Mouse (Mus musculus): ENCODE results near the gene Nelfb. TPM values are rescaled to one million over a fixed set of nuclear protein-coding genes. Genes with fewer than 3 reads are reported as not detected.

The Nelfb gene
- polyA plus RNA-seq, 1 experiment from 2014 or later: 131 TPM

DNA sequence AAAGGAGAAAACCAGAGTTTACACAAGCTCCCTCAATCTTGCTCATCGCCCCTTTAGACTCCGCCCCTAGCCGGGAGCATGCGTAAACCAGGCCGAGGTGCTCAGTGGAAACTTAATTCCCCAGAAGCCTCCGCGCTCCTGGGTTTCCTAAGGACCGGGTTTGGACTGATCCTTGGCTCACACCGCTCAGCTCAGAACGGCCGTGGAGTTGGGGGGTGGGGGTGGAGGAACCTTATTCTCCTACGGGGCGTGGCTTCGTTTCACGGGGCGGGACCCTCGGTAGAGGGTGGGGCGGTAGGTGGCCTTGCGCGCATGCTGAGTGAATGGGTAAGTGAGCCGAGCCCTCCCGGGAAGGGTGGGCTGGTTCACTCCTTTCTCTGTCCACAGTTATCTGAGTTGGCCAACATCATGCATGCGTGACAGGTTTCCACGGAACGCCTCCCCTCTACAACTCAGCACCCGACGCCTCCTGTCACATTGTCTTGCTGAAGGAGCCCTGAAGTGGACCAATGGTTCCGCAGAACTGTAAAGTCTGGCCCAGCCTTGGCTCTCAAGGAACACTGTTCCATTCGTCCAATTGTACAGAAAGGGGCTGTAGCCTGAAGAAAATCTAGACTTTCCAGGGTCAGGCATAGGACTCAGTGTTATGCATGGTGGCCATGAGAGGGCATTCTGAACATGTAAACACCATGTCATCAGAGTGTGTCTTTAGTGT, 29.6 kb upstream of the Nelfb start:
- Histone ChIP-seq H3K36me3 (peaks cover 19% of the 10 kb centered on the region), H3K4me3 (peak overlapping the region; percentile 67), H3K9me3 (replicated peaks) (no peaks in the 10 kb centered on the region), H3K27me3 (ENCODE audit: low read depth, poor library complexity, severe bottlenecking) (peaks cover 38% of the 10 kb centered on the region), H3K4me1 (peaks cover 33% of the 10 kb centered on the region), H3K27ac (replicated peaks) (peak overlapping the region; percentile 78)
- peak; percentile 77 for DNase-seq (ENCODE audit: low spot score)
- 1% methylated on average over 29 of the region's 29 CpGs for WGBS

DNA sequence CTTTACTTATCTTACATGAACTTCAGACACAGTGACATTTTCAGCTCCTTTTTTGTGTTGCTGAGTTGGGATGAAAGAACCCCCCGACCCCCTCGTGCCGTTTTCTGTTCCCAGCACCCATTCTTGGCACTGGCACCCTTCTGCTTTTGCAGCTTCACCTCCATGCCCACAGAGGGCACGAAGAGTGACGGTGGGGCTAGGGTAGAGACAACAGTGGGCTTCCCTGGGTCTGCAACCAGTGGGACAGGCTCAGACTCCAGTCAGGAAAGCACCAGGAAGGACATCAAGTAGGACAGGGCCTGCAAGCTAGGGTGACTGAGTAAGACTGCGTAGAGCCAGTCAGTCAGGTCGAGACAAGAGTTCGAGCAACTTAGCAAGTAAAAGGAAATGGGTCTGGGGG, 29.0 kb upstream of the Nelfb start:
- Histone ChIP-seq H3K9me3 (replicated peaks) (no peaks in the 10 kb centered on the region), H3K36me3 (peaks cover 14% of the 10 kb centered on the region), H3K27me3 (ENCODE audit: low read depth, poor library complexity, severe bottlenecking) (peaks cover 38% of the 10 kb centered on the region), H3K4me1 (peaks cover 33% of the 10 kb centered on the region), H3K27ac (replicated peaks) (peak overlapping the region; percentile 78), H3K4me3 (peak overlapping the region; percentile 67)
- no peak for DNase-seq (ENCODE audit: low spot score)
- 51% methylated on average over 8 of the region's 8 CpGs for WGBS

DNA sequence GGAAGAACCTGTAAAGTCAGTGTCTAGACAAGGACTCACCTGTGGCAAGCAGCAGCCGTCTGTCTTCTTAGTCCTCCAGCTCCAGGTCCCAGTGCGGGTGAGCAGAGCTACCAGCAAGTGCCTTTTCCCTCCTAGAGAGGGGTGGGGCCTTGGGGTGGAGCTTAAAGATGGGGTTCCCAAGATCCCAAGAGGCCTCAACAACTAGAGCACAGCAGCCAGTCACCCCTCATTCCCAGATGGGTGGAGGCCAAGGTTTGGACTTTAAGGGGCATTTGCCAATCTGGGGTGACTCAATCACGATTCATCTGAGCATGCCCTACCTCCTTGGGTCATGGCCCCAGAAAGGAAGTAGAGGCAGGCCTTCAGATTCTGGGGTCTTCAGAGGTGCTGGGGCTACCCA, 28.5 kb upstream of the Nelfb start:
- Histone ChIP-seq H3K4me1 (peaks cover 33% of the 10 kb centered on the region), H3K27ac (replicated peaks) (no peak overlapping the region), H3K9me3 (replicated peaks) (no peaks in the 10 kb centered on the region), H3K4me3 (no peak overlapping the region; the same call in 1 of the 2 replicates), H3K36me3 (peaks cover 8% of the 10 kb centered on the region; the same call in 1 of the 2 replicates), H3K27me3 (ENCODE audit: low read depth, poor library complexity, severe bottlenecking) (peaks cover 38% of the 10 kb centered on the region)
- 90% methylated on average over 3 of the region's 3 CpGs for WGBS
- DNase-seq (ENCODE audit: low spot score): no peak

DNA sequence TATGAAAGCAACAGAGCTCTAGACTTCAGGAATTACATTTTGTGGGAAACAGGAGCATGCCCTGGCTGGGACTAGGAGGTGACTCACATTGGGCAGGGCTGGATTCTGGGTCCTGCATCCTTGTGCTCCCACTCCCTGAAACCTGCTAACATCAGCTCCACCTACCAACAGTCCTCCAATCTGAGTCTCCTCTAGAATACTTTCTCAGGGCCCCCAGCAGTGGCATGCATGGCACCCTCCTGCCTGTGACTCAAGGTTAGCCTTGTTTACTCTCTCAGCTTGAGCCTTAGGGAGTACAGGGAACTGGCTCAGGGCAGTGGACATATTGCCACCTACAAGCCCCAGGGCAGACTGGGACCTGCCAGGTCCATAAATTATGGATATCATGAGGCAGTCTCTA, 26.8 kb upstream of the Nelfb start:
- Histone ChIP-seq H3K27ac (replicated peaks) (no peak overlapping the region), H3K9me3 (replicated peaks) (no peaks in the 10 kb centered on the region), H3K4me3 (no peak overlapping the region), H3K36me3 (no peaks in the 10 kb centered on the region), H3K4me1 (peaks cover 30% of the 10 kb centered on the region), H3K27me3 (ENCODE audit: low read depth, poor library complexity, severe bottlenecking) (peaks cover 25% of the 10 kb centered on the region)
- no peak for DNase-seq (ENCODE audit: low spot score)

DNA sequence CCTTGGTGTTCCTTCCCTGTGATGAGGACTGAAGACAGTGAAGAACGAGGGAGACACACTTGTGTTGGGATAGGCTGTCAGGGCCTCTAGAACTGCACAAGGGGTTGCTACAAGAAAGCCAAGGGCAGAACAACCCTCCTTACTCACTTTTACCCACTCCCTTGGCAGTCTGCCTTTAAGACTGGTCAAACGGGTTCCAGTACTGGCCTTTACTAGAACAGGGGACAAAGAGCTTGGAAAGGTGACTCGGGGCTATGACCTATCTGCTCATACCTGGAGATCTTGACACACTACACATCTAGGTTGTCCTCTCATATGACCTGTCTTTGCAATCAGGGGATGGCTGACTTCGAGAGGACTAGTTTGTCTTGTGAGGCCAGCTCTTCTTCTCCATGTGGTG, 26.2 kb upstream of the Nelfb start:
- WGBS: 83% methylated on average over 4 of the region's 4 CpGs
- no peaks in the 10 kb centered on the region for H3K36me3 ChIP-seq
- peaks cover 24% of the 10 kb centered on the region for H3K4me1 ChIP-seq
- H3K27ac ChIP-seq (replicated peaks): no peak overlapping the region
- H3K4me3 ChIP-seq: no peak overlapping the region
- peaks cover 19% of the 10 kb centered on the region for H3K27me3 ChIP-seq (ENCODE audit: low read depth, poor library complexity, severe bottlenecking)
- DNase-seq (ENCODE audit: low spot score): no peak
- H3K9me3 ChIP-seq (replicated peaks): no peaks in the 10 kb centered on the region

DNA sequence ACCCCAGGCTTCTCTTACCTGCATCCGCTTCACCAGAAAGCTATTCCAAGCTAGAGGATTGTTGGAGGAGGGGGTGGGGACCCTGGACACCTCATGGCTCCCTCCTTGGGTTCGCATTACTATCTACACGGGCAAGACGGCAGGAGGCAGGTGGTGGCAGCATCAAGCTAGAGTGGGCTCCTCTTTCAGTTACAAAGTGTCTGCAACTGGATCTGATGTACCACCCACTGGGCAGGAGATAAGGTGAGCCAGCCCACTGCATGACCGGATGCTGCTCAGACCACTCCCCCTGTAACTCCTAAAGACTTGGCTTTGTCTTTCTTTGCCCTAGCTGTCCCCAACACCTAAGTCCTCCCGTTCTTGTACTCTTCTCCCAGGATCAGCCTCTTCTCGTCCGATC, 25.3 kb upstream of the Nelfb start, which contains the start of gene Rnf224:
Gene Rnf224, minus strand, starts transcription at position 174 of the 400 bp plus-strand sequence.
- Histone ChIP-seq H3K36me3 (no peaks in the 10 kb centered on the region), H3K4me1 (peaks cover 15% of the 10 kb centered on the region), H3K4me3 (no peak within 1 kb of the TSS), H3K27ac (replicated peaks) (no peak within 1 kb of the TSS), H3K27me3 (ENCODE audit: low read depth, poor library complexity, severe bottlenecking) (peaks cover 12% of the 10 kb centered on the region), H3K9me3 (replicated peaks) (no peaks in the 10 kb centered on the region)
- no peak for DNase-seq (ENCODE audit: low spot score)
- WGBS: 43% methylated on average over 8 of the region's 8 CpGs

DNA sequence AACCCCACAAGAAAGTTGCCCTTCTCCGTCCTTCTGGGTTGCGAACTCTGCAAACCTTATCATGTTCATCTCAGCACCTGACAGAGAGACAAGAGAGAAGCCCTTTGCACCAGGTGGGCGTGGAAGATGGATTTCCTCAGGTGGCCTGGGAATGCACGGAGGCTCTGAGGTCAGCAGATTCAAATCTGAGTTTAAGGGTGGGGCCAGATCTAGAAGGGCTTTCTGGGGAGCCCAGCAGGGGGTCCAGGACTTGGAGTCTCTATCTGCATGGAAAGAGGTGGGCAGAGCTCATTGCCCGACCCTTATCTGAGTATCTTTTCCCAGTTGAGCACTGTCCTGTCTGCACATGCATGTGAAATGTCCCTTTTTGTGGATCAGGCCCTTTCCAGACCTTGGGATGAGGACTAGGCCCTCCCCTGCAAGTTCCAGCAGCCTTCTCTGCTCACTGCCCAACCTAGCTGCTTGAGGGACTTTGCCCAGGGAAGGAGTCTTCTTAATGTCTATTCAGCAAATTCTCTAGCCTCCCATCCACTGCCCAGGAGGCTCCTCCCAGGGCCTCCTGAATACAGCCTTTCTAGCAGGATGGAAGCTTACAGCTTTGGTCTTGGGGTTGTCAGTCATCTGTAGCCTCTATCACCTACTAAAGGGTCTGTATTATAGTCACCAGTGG, 23.4 kb upstream of the Nelfb start:
- no peak for DNase-seq (ENCODE audit: low spot score)
- H3K4me3 ChIP-seq: no peak overlapping the region
- H3K36me3 ChIP-seq: no peaks in the 10 kb centered on the region
- H3K9me3 ChIP-seq (replicated peaks): no peaks in the 10 kb centered on the region
- H3K4me1 ChIP-seq: no peaks in the 10 kb centered on the region
- WGBS: 80% methylated on average over 5 of the region's 5 CpGs
- no peak overlapping the region for H3K27ac ChIP-seq (replicated peaks)
- H3K27me3 ChIP-seq (ENCODE audit: low read depth, poor library complexity, severe bottlenecking): peaks cover 16% of the 10 kb centered on the region; the same call in 1 of the 2 replicates

DNA sequence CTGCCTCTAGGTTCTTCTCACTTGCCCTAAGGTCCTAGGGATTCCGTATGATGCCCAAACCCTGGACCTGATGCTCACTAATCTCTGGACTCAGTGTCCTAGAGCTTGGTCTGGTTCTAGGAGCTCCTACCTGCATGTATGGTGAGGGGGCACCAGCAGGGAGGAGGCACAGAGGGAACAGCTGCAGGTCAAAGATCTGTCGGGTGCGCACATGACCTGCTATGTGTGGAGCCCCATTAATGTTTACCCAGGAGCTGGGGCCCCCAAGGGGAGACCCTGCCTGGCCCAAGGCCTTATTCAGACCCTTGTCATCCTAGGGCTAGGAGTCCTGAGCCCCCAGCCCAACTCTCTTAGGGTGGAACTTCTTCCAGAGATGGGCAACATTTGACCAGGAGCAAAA, 22.8 kb upstream of the Nelfb start, which contains the start of gene Slc34a3:
Gene Slc34a3, minus strand, starts transcription at position 315 of the 400 bp plus-strand sequence.
- no peaks in the 10 kb centered on the region for H3K9me3 ChIP-seq (replicated peaks)
- no peak for DNase-seq (ENCODE audit: low spot score)
- peaks cover 16% of the 10 kb centered on the region; the same call in 1 of the 2 replicates for H3K27me3 ChIP-seq (ENCODE audit: low read depth, poor library complexity, severe bottlenecking)
- H3K4me3 ChIP-seq: no peak within 1 kb of the TSS
- 87% methylated on average over 3 of the region's 3 CpGs for WGBS
- H3K4me1 ChIP-seq: 0 out of 2 replicates have a peak, but pooled peaks cover 2% of the 10 kb centered on the region
- H3K27ac ChIP-seq (replicated peaks): no peak within 1 kb of the TSS
- no peaks in the 10 kb centered on the region for H3K36me3 ChIP-seq

DNA sequence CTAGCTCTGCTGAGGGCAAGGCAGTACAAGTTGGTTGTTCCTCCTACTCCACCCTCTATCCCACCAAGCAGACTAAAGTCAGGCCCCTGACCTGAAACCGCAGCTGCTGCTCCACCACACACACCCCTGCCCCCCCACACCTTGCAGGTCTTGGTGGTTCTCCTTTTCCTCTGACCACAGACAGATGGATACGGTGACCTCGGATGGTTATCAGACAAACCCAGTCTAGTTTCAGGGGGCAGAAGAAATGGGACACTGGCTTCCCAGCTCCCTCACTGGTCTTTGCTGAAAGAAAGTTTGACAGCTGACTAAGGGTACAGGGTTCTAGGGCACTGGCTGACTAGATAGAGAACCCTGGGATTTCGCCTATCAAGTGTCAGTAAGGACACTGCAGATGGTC, 22.1 kb upstream of the Nelfb start:
- Histone ChIP-seq H3K4me1 (peaks cover 7% of the 10 kb centered on the region), H3K36me3 (no peaks in the 10 kb centered on the region), H3K9me3 (replicated peaks) (no peaks in the 10 kb centered on the region), H3K27me3 (ENCODE audit: low read depth, poor library complexity, severe bottlenecking) (0 out of 2 replicates have a peak, but pooled peaks cover 16% of the 10 kb centered on the region), H3K4me3 (no peak overlapping the region), H3K27ac (replicated peaks) (no peak overlapping the region)
- WGBS: 86% methylated on average over 4 of the region's 4 CpGs
- DNase-seq (ENCODE audit: low spot score): no peak

DNA sequence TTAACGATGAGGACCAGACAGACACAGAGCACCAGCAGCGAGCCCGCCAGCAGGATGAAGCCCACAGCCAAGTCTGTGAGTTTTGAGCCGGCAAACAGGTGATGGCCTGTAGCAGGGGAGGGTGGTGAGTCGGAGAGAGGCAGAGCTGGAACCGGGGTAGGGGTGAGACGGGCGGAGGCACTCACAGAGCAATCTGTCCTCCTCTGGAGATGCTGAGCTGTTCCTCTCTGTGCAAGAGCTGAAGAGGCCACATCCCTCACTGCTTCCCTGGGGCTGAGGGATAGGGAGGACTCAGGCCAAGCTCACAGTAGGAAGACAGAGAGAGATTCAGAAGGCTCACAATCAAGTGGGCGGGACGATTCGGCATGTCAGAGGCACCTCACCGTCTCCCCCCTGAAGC, 19.7 kb upstream of the Nelfb start:
- 50% methylated on average over 12 of the region's 12 CpGs for WGBS
- no peaks in the 10 kb centered on the region for H3K9me3 ChIP-seq (replicated peaks)
- 0 out of 2 replicates have a peak overlapping the region, but pooled peaks have one; percentile 15 for H3K27ac ChIP-seq (replicated peaks)
- no peak overlapping the region for H3K4me3 ChIP-seq
- no peaks in the 10 kb centered on the region for H3K36me3 ChIP-seq
- H3K27me3 ChIP-seq (ENCODE audit: low read depth, poor library complexity, severe bottlenecking): 0 out of 2 replicates have a peak, but pooled peaks cover 16% of the 10 kb centered on the region
- DNase-seq (ENCODE audit: low spot score): no peak
- peaks cover 11% of the 10 kb centered on the region for H3K4me1 ChIP-seq

DNA sequence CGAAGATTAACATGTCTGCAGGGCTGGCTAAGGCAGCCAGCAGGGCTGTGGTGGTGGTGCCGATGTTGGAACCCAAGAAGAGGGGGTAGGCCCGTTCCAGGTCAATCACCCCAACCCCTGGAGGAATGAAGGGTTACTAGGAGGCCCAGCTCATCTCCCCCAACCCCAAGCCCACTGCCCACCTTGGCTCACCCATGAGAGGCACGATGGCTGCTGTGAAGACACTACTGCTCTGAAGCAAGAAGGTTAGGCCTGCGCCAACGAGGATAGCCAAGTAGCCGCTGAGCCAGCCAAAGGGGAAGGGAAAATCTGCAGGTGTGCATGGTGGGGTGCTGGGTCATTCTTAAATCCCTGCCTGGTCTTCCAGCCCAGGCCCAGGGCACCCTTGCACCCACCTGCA, 19.3 kb upstream of the Nelfb start:
- H3K27ac ChIP-seq (replicated peaks): 0 out of 2 replicates have a peak overlapping the region, but pooled peaks have one; percentile 15
- H3K36me3 ChIP-seq: no peaks in the 10 kb centered on the region
- peaks cover 16% of the 10 kb centered on the region for H3K4me1 ChIP-seq
- 0 out of 2 replicates have a peak, but pooled peaks cover 16% of the 10 kb centered on the region for H3K27me3 ChIP-seq (ENCODE audit: low read depth, poor library complexity, severe bottlenecking)
- H3K4me3 ChIP-seq: no peak overlapping the region
- WGBS: 87% methylated on average over 7 of the region's 7 CpGs
- no peaks in the 10 kb centered on the region for H3K9me3 ChIP-seq (replicated peaks)
- DNase-seq (ENCODE audit: low spot score): no peak

DNA sequence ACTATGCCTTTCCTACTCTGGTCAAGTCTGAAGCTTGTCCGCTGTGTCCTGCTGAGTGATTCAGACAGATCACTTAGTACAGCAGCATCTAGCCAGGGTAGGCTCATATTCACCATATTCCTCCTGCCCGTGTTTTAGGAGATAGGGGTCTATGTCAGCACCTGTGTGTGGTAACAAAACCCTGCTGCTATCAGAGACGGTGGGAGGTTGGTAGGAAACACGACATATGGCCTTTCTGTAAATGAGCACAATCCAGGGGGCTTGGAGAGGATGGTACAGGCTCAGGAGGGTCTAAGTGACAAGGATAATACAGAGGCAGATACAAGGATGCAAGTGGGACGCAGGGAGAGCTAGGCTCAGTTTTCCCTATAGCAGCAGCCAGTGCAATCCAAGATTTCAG, 18.3 kb upstream of the Nelfb start:
- Histone ChIP-seq H3K4me3 (no peak overlapping the region), H3K27ac (replicated peaks) (no peak overlapping the region)
- 85% methylated on average over 5 of the region's 5 CpGs for WGBS

More for the DNA sequence above, 18.3 kb upstream of the Nelfb start:
- DNase-seq (ENCODE audit: low spot score): no peak
- Histone ChIP-seq H3K36me3 (no peaks in the 10 kb centered on the region), H3K4me1 (peaks cover 20% of the 10 kb centered on the region), H3K9me3 (replicated peaks) (no peaks in the 10 kb centered on the region), H3K27me3 (ENCODE audit: low read depth, poor library complexity, severe bottlenecking) (0 out of 2 replicates have a peak, but pooled peaks cover 16% of the 10 kb centered on the region)
